Mouse (Mus musculus): ENCODE measurements around the gene Nprl3. TPM values are rescaled to one million over a fixed set of nuclear protein-coding genes. Genes with fewer than 3 reads are reported as not detected.

The Nprl3 gene
- total RNA-seq (2023; ENCODE audit: inconsistent age): 57.0 to 64.7 TPM (median 60.1 TPM) in 4 replicates

DNA sequence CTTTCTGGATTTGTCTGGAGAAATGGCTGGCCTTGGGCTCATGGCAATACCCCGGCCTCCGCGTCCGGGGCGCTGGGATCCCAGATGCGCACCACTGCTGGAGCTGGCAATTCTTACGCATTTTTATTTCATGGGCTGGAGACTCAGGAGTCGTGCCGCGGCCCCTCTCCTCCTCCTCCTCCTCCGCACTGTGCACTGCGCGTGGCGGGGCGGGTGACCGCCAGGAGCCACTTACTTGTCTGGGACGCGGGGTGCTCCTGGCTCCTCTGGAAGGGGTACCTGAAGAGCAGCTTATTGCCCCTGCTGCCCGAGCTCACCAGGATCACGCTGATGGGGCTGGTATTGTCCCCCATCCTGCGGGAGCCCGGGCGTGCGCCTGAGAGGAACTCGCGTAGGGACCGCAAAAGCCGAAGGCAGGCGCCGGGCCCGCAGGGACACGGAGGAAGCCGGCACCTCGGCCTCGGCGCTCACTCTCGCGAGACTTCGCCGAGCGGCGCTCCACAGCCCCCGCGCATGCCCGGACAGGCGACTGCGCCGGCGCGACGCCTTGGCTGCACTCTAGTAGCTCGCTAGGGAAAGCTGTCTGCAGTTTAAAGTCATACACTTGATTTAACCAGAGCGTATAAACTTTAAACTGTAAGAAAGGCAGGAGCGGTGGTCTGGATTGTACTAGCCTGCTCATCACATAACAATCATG lies at the start of gene Nprl3:
TSS of gene Nprl3 (minus strand) at position 520 of the 697 bp plus-strand sequence.

DNA sequence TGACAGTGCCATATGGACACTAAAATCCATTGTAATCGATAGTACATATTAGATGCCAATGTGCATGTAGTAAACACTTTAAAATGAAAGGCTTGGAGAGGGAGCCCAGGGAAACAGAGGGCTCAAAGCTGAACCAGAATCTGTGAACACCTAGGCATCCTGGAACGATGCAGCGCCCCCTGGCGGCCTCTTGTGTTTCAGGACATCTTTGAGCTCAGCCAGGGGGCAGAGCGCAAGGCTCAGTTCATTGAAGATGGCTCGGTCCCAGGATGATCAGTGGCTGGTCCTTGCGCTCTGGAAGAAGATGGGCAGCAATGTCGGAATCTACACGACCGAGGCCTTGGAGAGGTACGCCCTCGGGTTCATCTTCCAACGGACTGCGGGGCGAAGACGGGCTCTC lies 32.4 kb upstream of the Nprl3 start, which contains the start of gene Hbq1a:
TSS of gene Hbq1a (plus strand) at position 205 of the 400 bp plus-strand sequence.

DNA sequence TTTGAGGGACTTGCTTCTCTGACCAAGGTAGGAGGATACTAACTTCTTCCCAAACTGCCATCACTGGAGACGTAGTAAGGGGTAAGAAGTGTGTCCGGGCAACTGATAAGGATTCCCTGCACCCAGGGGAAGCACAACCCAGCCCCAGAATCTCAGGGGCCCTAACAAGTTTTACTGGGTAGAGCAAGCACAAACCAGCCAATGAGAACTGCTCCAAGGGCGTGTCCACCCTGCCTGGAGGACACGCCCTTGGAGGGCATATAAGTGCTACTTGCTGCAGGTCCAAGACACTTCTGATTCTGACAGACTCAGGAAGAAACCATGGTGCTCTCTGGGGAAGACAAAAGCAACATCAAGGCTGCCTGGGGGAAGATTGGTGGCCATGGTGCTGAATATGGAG lies 28.7 kb upstream of the Nprl3 start, which contains the start of gene Hba-a2:
TSS of gene Hba-a2 (plus strand) at position 287 of the 400 bp plus-strand sequence.

DNA sequence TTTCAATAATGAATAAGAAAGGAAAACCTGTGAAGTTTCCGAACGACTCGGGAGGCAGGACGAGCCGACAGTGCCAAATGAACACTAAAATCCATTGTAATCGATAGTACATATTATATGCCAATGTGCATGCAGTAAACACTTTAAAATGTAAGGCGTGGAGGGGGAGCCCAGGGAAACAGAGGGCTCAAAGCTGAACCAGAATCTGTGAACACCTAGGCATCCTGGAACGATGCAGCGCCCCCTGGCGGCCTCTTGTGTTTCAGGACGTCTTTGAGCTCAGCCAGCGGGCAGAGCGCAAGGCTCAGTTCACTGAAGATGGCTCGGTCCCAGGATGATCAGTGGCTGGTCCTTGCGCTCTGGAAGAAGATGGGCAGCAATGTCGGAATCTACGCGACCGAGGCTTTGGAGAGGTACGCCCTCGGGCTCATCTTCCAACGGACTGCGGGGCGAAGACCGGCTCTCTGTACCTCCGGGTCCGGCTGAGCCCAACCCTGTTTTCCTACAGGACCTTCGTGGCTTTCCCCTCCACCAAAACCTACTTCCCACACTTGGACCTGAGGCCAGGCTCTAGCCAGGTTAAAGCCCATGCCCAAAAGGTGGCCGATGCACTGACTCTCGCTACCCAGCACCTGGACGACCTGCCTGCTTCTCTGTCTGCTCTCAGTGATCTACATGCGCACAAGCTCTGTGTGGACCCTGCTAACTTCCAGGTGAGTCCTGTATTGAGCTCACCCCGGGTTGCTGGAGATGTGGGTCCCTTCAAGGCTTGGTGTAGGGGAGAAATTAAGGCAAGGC lies 19.4 kb upstream of the Nprl3 start, which contains the start of gene Hbq1b:
TSS of gene Hbq1b (plus strand) at position 271 of the 798 bp plus-strand sequence.

DNA sequence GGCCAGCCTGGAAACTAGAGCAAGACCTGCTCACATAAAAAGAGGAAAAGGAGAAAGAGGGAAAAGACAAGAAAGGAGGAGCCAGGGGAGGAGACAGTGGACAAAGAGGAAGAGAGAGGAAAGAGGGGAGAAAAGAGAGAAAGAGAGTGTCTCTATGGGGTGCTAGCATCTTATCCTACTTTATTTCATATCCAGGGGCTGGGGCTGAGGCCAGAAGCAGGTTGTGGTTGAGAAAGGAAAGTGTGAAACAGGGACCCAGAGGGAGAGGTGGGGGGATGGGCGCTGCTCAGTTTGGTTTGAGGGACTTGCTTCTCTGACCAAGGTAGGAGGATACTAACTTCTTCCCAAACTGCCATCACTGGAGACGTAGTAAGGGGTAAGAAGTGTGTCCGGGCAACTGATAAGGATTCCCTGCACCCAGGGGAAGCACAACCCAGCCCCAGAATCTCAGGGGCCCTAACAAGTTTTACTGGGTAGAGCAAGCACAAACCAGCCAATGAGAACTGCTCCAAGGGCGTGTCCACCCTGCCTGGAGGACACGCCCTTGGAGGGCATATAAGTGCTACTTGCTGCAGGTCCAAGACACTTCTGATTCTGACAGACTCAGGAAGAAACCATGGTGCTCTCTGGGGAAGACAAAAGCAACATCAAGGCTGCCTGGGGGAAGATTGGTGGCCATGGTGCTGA lies 15.7 kb upstream of the Nprl3 start, which contains the start of gene Hba-a1:
TSS of gene Hba-a1 (plus strand) at position 421 of the 687 bp plus-strand sequence.

DNA sequence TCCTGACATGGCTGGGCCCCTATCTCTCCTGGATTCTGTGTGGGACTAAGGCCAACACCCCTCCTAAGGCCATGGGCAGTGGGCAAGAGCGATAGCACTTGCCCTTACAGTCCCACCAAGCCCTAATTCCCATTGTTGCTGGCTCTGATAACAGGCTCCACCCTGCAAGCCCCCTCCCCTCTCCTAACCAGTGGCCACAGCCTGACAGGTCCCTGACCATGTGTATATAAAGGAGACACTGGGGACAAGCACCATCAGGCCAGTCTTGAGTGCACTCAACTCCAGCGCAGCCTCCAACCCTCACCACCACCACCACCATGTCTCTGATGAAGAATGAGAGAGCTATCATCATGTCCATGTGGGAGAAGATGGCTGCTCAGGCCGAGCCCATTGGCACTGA lies 8.8 kb upstream of the Nprl3 start, which contains the start of gene Hba-x:
TSS of gene Hba-x (plus strand) at position 54 of the 400 bp plus-strand sequence.

DNA sequence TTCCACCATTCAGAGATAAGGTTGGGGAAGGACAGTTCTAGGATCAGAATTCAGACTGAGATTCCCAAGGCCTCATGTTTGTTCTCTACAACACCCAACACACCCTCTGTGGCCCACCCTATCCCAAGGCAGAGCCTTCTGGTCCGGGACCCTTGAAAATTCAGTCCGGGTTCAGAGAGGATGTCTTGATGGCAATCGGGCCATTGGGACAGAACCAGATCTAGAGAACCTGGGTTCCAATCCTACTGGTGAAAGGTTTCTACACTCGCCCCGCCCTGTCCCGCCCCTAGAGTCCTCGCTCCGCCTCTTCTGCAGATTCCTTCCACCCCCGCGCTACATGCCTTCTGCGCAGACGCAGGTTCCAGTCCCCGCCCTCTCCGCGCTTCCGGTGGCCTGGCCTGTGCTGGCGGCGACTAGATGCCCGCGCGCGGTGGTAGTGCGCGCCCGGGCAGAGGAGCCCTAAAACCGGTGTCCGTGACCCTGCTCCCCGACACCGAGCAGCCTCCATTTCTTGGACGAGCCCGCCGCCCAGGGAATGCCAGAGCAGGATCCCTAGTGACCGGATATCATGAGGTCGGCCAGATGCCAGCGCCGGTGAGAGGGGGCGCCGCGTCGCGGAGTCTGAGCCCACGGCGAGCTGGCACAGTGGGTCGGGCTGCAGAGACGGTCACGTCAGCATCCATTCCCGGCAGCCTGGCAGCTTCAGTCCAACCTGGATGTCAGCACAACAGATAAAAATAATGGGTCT lies 41.2 kb downstream of the Nprl3 start, which contains the start of gene Mpg:
TSS of gene Mpg (plus strand) at position 382 of the 748 bp plus-strand sequence.

DNA sequence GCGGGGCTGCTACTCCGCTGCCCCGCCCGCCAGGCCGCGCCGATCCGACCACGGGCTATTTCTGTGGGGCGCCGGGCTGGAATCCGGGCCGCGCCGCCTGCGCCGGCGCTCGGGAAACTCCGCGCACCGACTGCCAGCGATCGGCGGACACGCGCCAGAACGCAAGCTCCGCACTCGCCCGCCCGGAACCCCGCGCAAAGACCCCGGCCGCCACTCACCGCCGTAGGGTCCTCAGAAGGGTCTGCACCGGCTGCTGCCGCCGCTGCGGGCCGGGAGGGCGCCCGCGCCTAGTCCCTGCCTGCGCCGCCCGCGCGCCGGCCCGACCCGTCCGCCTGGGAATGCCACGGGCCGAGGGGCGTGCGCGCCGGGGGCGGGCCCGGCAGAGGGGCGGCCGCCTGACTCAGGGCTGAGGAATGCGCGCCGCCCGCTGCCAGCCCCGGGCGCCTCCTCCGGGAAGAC lies 45.5 kb downstream of the Nprl3 start, which contains the start of gene Rhbdf1:
TSS of gene Rhbdf1 (minus strand) at position 350 of the 459 bp plus-strand sequence.

DNA sequence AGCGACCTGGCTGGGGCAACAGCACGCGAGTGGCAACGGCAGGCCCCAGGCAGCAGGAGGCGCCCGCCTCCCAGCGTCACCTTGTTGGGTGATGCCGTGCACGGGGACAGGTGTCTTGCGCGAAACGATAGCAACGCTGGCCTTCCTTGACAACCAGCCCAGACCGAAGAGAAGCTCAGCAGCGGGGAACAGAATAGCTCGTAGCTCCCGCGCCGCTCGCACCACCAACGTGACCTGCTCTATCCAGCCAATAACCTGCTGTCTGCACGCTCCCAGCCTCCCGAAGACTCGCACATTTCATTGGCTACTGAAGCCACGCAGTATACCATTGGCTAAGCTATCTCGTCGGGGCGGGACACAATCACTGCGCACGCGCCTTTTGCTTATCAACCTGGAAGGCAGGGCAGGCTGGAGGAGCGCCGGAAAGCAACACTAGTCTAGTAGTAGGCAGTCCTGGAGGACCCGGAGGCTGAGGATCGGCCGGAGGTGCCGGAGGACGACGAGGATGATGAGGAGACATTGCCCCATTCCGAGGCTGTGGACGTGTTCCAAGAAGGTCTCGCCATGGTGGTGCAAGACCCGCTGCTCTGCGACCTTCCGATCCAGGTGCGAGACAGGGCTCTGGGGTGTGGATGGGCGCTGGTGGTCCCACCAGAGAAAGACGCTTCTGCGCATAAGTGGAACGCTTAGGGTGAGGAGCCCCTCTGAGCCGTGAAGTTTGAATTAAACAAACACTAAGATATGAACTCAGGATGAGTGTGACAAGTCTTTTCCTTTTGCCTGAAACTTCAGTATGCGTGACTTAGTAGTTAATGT lies 62.2 kb downstream of the Nprl3 start, which contains the start of gene Snrnp25:
TSS of gene Snrnp25 (plus strand) at position 358 of the 816 bp plus-strand sequence.

DNA sequence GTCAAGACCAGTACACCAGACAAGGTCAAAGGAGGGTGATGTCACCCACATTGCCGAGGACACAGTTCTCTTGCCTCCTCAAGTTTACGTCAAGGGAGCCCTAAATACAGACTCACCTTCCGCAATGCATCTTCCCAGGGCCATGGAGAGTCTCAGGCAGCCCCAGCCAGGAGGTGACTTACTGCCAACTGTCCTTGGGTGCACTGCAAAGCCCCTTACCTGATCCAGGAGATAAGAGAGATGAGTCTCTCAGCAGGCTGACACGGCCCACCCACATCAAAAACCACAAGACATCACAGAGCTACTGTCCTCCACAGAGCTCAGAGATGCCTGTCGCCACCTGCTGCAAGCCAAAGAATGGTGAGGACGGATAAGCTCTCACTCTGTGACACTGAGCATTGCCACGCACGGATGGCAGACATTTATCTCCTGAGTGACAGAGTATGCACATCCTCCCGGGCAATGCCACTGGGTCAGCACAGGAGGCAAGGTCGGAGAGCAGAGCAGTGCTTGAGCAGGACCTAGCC lies 67.4 kb downstream of the Nprl3 start, which contains the start of gene Il9r:
TSS of gene Il9r (minus strand) at position 205 of the 527 bp plus-strand sequence.

Other genes starting within 250 kb of the Nprl3 start
- gene Il9r, start 67.4 kb downstream of the Nprl3 start, total RNA-seq (2023; ENCODE audit: inconsistent age): 27.7 to 39.1 TPM (median 30.8 TPM) in 4 replicates
- 21.3 to 25.7 TPM (median 23.2 TPM) in 4 replicates for gene Snrnp25, start 62.3 kb downstream of the Nprl3 start, total RNA-seq (2023; ENCODE audit: inconsistent age)
- 7.3 to 11.0 TPM (median 8.1 TPM) in 4 replicates for gene Rhbdf1, start 45.4 kb downstream of the Nprl3 start, total RNA-seq (2023; ENCODE audit: inconsistent age)
- 21.8 to 27.2 TPM (median 23.3 TPM) in 4 replicates for gene Mpg, start 41.2 kb downstream of the Nprl3 start, total RNA-seq (2023; ENCODE audit: inconsistent age)
- not detected in 4 replicates for gene Hba-x, start 8.7 kb upstream of the Nprl3 start, total RNA-seq (2023; ENCODE audit: inconsistent age)
- 12.5 to 42.5 TPM (median 25.1 TPM) in 4 replicates for gene Hba-a1, start 15.8 kb upstream of the Nprl3 start, total RNA-seq (2023; ENCODE audit: inconsistent age)
- gene Hbq1b, start 19.3 kb upstream of the Nprl3 start, total RNA-seq (2023; ENCODE audit: inconsistent age): not detected in 4 replicates
- gene Hba-a2, start 28.8 kb upstream of the Nprl3 start, total RNA-seq (2023; ENCODE audit: inconsistent age): 5.9 to 19.6 TPM (median 13.7 TPM) in 4 replicates
- not detected in 4 replicates for gene Hbq1a, start 32.4 kb upstream of the Nprl3 start, total RNA-seq (2023; ENCODE audit: inconsistent age)
- gene Sh3pxd2b, start 80.1 kb upstream of the Nprl3 start, total RNA-seq (2023; ENCODE audit: inconsistent age): 0.10 to 0.12 TPM in 2 of 4 replicates, not detected in the others
- 3.3 to 6.3 TPM (median 5.3 TPM) in 4 replicates for gene Ubtd2, start 187.7 kb upstream of the Nprl3 start, total RNA-seq (2023; ENCODE audit: inconsistent age)